Mouse (Mus musculus): ENCODE measurements around the gene H2-M10.2.
A peak's percentile ranks its signal among the peaks of the same experiment; 100 is the strongest.

Gene H2-M10.2

DNA sequence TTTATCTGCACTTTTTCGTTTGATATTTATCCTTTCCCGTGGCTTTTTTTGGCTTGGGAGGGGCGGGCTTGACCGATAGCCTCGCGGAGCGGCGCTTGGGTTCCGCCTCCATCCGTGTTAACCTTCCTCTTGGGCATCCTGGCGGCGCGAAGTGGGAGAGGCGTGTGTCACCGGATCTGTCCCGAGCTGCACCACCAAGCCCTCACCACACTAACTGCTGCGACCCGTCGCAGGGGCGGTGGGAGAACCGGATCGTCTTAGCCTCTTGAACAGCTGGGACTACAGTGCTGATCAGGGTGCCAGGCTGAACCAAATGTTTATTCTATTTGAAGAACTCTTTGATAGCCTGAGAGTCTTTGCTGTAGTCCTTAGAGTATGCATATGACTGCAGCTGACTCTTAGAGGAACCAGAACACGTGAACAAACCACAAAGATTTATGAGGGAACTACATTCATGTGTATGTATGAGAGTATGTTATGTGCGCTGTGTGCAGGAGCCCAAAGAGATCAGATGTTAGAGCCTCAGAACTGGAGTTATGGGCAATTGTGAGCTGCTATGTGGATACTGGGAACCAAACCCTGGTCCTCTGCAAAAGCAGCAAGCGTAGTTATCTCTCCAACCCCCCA, 33.9 kb downstream of the H2-M10.2 start:
- peak; percentile 35 to 46 for DNase-seq (ENCODE audit: low spot score in 2 of 2)

DNA sequence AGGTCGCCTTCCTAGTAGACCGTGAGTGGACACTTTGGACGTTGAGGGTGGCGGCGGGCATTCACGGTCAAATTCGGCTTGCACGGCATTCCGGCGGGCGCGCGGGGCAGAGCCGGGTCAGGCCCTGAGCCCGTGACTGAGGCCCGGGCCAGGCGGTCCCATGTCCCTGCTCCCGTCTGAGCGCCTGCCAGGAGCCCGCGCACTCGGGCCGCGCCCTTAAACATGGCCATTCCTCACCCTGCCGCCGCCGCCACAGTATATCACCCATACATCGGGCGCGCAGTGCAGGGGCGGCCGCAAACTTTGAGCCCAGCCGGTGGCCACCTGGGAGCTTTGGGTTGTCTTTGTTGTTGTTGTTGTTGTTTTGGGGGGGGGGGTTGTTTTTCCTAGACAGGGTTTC, 37.4 kb downstream of the H2-M10.2 start:
- DNase-seq (ENCODE audit: low spot score in 2 of 2): no peak

DNA sequence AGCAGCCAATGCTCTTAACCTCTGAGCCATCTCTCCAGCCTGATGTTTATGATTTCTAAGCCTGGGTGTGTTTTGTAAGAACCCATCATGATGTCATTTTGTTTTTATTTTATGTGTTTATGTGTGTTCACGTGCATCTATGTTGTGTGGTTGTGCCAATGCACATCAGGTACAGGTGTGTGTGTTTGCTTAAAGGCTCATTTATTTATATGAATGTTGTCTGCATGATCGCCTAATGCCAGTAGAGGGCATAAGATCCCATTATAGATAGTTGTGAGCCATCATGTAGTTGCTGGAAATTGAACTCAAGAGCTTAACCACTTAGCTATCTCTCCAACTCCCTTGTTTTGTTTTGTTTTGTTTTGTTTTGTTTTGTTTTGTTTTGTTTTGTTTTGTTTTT, 40.5 kb downstream of the H2-M10.2 start:
- DNase-seq (ENCODE audit: low spot score in 2 of 2): no peak

DNA sequence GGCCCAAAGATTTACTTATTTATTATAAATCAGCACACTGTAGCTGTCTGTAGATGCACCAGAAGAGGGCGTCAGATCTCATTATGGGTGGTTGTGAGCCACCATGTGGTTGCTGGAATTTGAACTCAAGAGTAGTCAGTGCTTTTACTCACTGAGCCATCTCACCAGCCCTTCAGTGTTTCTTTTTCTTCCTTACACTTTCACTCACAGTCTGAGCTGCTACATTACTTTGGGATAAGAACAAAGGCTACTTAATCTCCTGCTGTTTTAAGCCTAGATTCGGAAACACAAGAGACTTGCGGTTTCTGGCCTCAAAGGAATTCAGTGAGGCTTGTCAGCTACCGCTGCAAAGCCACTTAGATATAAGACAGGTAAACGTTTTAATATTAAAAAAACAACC, 42.3 kb downstream of the H2-M10.2 start:
- DNase-seq (ENCODE audit: low spot score in 2 of 2): no peak

DNA sequence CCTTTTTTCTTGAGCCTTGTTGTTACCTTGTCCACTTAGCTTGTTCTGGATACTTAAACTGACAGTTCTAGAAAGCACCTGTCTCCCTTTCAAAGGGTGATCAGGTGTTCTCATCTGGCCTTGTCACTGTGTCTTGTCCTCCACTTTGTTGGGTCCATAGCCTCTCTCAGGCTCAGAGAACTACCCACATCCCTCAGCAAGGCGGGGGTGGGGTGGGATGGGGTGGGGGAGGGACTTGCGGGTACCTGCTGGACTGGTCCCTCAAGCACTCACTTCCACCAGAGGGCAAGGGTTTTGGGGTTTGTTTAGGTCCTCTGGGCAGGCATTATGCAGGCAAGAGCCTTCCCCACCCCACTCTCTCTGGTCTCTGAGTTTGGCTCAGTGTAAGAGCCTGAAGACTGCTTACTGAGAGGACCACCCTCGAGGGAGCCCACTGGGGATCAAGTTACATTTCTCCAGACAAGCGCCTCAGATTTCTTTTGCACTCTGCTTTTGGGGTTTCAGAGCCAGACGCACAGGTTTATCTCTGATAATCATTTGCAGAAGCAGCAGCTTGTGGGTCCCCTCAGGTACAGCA, 45.6 kb downstream of the H2-M10.2 start:
- no peak for DNase-seq (ENCODE audit: low spot score in 2 of 2)

DNA sequence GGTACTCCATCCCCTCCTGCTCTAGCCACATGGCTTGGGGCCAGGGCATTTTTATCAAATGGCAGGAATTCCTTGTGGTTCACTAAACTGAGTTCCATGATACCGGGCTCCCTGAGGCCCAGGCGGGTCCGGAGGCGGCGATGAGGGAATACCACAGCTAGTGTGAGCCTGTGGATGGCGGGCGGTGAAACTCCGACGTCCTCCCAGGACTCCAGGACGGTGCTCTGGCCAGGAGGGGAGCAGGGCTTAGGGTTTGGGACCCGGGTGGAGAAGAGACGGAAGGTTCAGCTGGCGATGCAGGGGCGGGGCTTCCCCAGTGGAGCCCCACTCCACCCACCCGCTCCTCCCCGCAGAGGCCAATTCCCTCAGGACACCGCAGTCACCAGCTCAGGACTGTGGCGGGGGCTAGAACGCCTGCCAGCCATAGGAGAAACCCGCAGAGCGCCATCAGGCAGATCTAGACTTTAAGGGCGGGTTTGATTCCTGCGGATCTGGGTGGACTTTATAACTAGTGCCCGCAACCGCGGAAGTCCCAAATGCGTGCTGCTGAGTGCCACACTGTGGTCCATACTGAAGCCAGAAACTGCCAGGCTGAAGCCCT, 48.9 kb downstream of the H2-M10.2 start:
- DNase-seq (ENCODE audit: low spot score in 2 of 2): no peak

DNA sequence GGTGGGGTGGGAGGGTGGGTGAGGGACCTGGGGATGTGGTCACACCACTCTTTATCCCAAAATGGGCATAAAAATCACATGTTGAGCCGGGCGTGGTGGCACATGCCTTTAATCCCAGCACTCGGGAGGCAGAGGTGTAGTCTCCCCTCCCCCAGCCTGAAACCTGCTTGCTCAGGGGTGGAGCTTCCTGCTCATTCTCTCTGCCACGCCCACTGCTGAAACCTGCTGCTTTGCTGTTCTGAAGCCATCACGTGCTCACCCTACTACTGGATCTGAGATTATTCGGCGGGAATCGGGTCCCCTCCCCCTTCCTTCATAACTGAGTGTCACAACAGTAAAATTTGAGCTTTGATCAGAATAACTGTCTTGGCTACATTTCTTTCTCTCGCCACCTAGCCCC, 51.0 kb downstream of the H2-M10.2 start:
- DNase-seq (ENCODE audit: low spot score in 2 of 2): peak in 1 of 2 experiments; percentile 16

Data from spleen, postnatal 36 days (tissue).